Mouse (Mus musculus) cerebellum, adult 9-10 months (tissue): Measurements from ENCODE around the gene Gdf7.

ENCODE experiments used
- DNase-seq: peaks from one replicate; pipeline ENCODE4 v3.0.0; 2022

Gdf7 gene

DNA sequence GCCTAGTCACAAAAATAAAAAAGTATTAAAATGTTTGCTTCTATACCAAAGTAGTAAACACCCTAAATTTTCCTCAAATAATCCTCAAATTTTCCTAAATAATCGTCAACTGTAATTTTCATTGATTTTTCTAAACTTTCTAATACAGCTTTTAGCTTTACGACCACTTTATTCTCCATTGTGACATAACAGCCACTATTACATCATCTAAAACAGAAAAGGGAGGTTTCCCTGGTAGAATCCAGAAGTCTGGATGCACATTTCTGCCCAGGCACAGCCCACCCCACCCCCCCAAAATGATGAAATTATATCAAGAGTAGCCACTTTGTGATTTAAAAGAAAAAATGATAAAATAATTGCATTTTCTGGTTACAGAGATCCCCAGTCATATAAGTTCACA lies 5.6 kb downstream of the Gdf7 start:
- no peak for DNase-seq

DNA sequence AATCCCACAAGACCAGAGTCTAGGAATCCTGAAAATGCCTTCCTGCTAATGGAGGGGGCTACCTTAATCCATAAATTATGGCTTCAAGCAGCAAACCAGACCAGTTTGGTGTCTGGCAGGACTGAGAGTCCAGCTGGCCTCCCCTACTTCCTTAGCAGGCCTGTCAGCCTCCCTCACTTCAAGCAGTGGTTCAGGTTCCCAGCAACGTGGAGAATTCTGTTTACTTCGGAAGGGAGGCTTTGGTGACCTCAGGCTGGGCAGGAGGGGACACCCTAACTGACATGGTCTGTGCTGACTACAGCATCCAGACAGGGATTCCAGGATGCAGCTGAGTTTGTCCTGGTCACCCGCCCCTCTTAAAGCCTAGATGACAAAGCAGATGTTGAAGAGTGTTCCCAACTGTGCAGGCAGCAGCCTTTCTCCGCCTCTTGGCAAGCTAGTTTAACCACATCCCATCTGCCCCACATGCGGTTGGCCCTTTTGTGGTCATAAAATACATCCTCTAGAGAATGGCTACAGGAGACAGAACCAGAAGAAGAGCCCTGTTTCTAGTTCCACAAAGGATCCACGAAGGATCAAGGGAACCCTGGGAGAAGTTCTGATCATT lies 6.3 kb downstream of the Gdf7 start:
- no peak for DNase-seq

DNA sequence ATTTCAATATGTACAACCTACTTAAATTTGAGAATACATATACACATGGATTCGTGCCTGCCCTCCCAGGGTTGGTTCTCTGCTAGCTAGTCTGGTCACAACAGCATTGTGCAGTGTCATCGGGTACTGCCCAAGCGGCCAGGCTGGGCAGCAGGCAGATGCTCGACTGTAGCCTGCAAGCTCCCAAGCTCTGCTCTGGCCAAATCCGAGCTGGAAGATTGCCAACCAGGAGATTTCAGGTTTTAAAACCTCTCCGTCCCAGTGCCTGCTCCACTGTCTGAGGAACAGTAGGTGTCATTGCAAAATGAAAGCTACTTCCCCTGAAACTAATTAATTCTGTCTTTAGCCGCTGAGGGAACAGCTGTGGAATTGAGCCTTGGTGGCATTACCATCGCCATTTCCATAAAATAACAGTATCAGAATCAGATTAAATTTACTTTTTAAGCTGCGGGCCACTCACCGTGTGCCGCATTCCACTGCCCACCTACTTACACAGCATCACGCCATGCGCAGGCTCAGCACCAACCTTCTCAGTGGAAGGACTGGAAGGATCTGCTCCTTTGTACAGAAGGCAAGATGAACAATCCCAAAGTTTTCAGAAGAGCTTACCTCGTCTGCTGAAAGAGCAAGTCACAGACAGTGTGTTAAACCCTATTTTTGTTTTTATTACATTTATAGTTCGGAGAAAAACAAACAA lies 10.4 kb downstream of the Gdf7 start:
- peak; percentile 67 for DNase-seq

DNA sequence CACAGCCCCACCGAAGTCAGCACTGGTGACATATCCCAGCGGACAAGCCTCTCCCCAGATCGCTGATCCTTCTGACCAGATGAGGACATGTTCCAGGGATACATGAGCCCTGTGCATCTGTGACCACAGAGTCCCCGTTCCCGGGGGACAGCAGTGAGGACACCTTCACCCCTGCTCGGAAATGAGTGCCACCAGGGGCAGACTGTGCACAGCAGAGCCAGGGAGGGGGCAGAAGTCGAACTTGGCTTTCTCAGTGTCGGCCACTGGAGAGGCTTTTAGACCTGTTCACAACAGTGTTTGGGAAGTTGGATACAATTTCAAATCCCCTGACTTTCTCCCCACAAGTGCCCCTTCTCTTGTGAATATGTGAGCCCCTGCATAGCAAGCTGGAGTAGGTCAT lies 12.3 kb downstream of the Gdf7 start:
- DNase-seq: no peak

DNA sequence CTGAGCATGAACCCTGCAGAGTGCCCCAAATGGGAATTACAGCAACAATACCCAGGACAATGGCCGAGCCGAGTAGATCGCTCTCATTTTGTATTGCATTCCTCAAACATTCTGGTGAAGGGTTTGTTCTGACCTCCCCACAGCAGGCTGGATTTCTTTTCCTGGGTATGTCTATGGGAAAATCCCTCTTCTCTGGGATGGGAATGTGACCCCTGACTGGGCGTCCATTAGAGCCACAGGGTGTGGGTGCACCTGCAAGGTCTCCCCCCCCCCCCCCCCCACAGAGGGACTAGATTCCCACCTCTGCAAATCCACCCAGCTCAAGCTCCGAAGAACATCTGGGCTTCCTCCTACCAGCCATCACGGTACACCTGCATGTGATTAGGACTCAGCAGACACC lies 12.7 kb downstream of the Gdf7 start:
- DNase-seq: no peak

DNA sequence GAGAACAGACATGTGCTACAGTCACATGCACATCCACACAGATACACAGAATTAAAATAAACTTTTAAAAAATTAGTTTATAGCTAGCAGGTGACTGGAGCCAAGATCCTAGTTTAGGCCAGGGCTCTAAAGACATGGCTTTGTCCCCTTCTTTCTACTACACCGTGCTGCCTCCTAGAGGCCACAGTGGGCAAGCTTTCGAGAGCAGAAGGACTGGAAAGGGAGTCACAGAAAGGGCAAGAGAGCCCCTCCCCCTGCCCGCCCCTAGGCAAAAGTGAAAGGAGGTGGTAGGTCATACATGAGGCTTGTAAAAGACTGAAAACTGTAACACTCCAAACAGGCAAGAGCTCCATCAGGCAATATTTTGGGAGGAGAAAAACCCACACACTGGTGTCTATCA lies 13.8 kb downstream of the Gdf7 start:
- DNase-seq: no peak

DNA sequence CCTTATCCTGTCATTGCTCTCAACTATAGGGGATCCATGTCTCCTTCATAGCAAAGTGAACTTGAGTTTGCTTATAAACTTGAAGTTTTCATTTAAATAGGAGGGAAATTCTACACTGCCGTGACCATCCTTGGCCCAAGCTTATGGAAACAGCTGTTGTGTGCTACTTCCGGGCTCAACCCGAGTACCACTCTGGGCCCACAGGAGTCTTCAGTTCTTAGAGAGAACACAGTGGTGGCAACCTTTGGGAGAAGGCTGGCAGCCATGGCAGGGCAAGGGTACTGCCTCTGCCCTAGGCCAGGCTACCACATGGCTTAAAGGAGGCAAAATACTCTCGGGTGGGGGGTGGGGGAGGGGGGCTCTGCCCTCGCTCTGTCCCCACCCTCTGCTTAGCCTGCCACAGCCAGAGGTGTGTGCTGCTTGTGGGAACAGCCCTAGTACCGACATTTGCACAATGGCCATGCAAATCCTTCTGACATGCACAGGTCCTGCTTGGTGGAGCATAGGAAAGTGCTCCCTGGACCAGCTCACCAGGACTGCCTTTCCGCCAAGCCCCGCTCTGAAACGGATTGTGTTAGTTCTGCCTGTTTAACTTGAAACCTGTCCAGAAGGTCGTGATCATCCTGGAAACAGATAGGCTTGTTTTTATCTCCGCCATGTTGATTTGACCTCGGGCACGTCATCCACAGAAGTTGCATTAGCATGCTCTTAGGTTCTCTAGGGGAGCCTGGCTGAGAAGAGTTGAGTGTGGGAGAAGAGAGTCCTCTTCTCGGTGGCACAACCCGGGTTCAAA lies 20.3 kb downstream of the Gdf7 start:
- no peak for DNase-seq

DNA sequence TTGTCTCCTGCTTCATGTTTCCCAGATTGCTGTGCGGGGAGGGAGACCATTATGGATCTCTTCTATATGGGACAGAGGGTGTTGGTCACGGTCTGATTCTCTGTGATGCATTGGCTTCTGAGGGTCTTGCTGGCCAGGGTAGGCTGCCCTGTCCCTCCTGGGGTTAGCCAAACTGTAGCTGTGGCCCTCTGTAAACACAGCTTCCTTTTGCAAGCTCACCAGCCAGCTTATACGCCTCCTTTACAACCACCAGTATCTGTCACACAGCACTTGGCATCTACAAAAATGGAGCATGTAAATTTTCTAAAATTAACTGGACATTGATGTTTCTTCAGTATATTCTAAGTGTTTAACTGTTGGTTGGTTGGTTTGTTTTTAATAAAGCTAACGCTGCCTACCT lies 26.3 kb downstream of the Gdf7 start:
- DNase-seq: no peak

DNA sequence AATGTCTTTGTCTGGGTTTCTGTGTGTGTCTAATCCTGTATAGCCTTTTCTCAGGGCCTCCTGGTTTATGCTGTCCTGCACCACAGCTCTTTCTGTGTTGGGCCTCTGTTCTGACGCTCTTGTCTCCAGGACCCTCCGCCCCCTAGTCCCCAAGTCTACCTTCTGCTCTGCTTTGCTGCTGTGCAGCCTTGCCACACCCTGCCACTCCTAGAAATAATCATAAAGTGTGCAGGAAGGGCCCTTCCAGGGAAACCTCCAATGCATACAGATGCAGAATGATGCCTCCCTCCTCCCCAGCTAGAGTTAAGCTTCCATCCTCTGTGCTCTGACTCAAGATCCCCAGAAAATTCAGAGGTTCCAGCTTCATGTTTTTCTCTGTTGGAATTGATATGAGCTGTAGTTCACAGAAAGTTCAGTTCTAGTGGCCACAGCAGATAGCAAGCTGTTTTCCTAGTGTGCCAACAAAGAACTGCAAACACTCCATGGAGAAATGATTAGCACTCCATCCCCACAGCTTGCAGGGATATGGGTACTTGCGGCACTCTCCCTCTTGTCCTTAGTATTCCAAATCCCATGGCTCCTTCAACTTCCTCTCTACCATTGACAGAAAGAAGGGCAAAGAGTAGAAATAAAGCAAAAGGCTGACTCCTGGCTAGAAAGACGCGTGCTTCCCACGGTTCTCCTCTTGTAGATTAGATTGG lies 28.1 kb downstream of the Gdf7 start:
- no peak for DNase-seq

DNA sequence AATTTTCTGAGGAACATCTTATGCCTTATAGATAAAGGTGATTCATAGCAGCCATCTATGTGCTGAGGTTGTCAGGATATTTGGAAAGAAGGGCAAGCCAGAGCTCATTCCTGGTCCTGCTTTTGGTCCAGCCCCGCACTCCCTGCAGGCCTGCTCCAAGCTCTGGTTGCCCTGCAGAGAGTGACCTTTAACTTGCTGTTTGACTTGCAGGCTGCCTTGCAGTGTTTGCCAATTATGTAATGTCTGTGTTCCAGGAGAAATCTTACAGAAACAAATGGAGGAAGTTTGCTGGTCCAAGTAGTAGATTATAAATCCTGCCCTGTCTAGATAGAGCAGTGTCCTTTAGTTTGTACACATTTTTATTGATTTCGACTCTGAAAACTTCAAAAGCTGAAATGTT lies 30.3 kb downstream of the Gdf7 start:
- no peak for DNase-seq

DNA sequence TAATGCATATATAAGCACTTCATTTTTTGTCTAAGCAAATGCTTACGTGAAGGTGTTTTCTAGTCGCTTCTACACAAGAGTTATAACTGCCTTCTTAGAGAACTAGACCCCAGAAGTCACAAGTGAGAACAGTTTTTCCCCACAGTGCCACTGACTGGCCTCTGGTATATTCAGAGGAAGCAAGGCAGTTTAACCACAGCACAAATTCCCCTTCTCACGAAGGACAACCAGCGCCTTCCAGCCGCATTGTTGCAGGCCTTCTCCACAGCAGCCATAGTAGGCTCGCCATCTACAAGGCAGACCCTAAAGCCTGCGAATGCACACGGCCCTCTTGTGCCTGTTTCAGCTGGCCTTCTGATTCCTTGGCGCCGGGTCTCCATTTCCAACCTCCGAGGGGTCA lies 32.1 kb downstream of the Gdf7 start:
- DNase-seq: no peak

DNA sequence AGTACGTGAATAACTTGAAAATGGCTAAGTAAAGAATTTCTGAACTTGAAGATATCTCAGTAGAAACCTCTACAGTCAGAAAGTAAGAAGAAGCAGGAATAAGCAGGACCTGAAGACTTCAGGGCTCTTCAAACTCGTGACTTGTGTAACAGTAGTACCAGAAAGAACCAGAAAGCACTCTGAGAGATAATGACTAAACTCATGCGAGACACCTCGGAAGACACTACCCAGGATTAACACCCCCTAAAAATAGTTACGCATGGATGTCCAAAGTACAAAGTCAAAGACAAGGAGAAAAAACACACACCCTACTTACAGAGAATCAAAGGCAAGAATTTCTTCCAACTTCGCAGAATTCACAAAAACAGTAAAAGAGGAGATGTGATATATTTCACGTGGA lies 35.4 kb downstream of the Gdf7 start:
- DNase-seq: no peak

DNA sequence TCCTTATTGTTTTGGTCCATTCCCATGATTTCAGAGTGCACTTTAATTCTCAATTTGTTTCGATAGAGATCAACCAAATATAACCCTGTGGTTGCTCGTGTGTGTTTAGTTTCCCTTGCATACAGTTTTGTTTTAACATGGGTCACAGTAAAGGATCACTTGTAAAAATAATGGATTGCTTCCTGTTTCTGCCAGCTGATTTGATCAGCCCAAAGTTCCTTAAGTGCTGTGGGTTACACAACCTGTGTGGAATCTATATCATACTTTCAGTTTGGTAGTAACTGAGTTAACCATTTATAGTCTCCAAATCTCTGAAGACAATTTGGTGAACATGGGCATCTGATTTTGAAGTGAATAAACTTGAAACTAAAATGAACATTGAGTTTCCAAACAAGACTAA lies 41.5 kb downstream of the Gdf7 start:
- no peak for DNase-seq
